Mouse (Mus musculus) hindbrain, embryonic 13.5 days (tissue): Measurements from ENCODE around the gene Gle1. TPM values are rescaled to one million over a fixed set of nuclear protein-coding genes. Genes with fewer than 3 reads are reported as not detected.
A peak's percentile ranks its signal among the peaks of the same experiment; 100 is the strongest.

ENCODE experiments used
- ATAC-seq: fragments of 200-750 bp; cut with Nextera tagmentation; 2 replicates; pipeline ENCODE4 v1.8.0; 2017; ENCODE audit warnings: moderate TSS enrichment; ENCODE audit not compliant: low FRiP score
- H3K27ac ChIP-seq: fragments of 300-500 bp; sonication (generic); 2 replicates; pipeline ENCODE4 v1.5.1; 2015; ENCODE audit warnings: inconsistent platforms, mild to moderate bottlenecking, moderate library complexity
- H3K27me3 ChIP-seq: fragments of 300-500 bp; sonication (generic); 2 replicates; pipeline ENCODE4 v1.6.1; 2015; ENCODE audit warnings: mild to moderate bottlenecking, inconsistent platforms
- H3K36me3 ChIP-seq: fragments of 300-500 bp; sonication (generic); 2 replicates; pipeline ENCODE4 v1.6.1; 2015; ENCODE audit warnings: mild to moderate bottlenecking, inconsistent platforms
- H3K4me1 ChIP-seq: fragments of 300-500 bp; sonication (generic); replicated peaks from 2 replicates; pipeline ENCODE4 v1.6.1; 2015; ENCODE audit warnings: inconsistent platforms
- H3K4me2 ChIP-seq: fragments of 300-500 bp; sonication (generic); 2 replicates; pipeline ENCODE4 v1.6.1; 2015; ENCODE audit warnings: inconsistent platforms, mild to moderate bottlenecking, moderate library complexity
- H3K4me3 ChIP-seq: fragments of 300-500 bp; sonication (generic); 2 replicates; pipeline ENCODE4 v1.5.1; 2015; ENCODE audit warnings: mild to moderate bottlenecking, inconsistent platforms
- H3K9ac ChIP-seq: fragments of 300-500 bp; sonication (generic); 2 replicates; pipeline ENCODE4 v1.6.1; 2015; ENCODE audit warnings: mild to moderate bottlenecking, inconsistent platforms
- H3K9me3 ChIP-seq: fragments of 300-500 bp; sonication (generic); 2 replicates; pipeline ENCODE4 v1.6.1; 2016; ENCODE audit warnings: inconsistent platforms
- WGBS: fragments of 180-500 bp; shearing (Covaris S2); methylation state at CpG from one replicate; pipeline ENCODE4 v1.1.7; 2015; 5-methylcytosine and 5-hydroxymethylcytosine counted together
- microRNA-seq: library from miRNA; unstranded; fragments of <30 nt; microRNA quantifications from one replicate; pipeline ENCODE4, GENCODE M21; 2016
- polyA plus RNA-seq: library from polyadenylated mRNA; unstranded; fragments of >200 nt; fragmentation: Nextera tagmentation; extraction: Ambion mirVana; gene quantifications from 2 replicates; pipeline ENCODE4 v1.2.1, GENCODE M21; 2015

Gle1 gene
- polyA plus RNA-seq, 1 experiment from 2014 or later, result 75.2 TPM

DNA sequence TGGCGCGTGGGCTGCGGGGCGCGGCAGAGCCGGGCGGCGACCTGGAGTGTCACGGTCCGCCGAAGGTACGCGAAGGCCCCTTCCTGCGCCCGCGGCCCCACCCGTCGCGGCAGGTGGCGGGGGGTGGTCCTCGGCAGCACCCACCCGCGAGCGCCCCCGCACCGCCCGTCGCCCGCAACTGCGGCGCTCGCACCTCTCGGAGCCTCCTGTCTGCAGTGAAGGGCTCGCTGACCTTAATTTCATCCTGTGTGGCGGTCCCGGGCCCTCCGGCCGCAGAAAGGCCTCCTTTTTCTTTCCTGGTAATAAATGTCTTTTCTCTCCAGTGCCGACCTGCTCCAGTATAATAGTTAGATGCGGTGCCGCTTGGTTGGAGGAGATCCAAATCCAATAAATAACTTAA lies 30.7 kb downstream of the Gle1 start:
- H3K4me3 ChIP-seq, result peak overlapping the region; percentile 91
- H3K27ac ChIP-seq, result peak overlapping the region; percentile 98
- peak; percentile 60 for ATAC-seq
- H3K9me3 ChIP-seq, result no peaks in the 10 kb centered on the region
- peaks cover 61% of the 10 kb centered on the region for H3K4me1 ChIP-seq
- H3K27me3 ChIP-seq, result no peaks in the 10 kb centered on the region
- H3K9ac ChIP-seq, result peak overlapping the region; percentile 99
- WGBS, result under 1% methylated on average over 40 of the region's 41 CpGs
- H3K4me2 ChIP-seq, result peak overlapping the region; percentile 76
- peaks cover 21% of the 10 kb centered on the region for H3K36me3 ChIP-seq

DNA sequence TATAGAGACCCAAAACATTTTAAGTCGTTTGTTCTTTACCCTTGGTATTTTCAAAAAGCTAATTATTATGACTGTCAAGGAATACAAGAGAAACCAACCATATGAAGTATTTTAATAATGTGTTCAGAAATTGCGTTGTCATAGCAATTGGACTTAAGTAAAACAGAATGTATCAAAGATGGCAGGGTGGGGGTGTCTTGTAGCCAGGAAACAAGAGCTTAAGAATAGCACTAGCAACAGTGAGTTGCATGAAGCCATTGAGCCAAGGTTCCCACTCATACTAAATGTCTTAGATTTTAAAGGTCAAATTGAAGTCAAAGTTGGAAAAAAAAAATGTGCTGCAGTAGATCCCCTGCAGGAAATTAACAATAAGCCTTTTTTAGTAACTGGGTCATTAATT lies 31.6 kb downstream of the Gle1 start:
- Histone ChIP-seq H3K9me3 (no peaks in the 10 kb centered on the region), H3K4me2 (peak overlapping the region; percentile 76), H3K4me1 (peaks cover 68% of the 10 kb centered on the region), H3K9ac (peak overlapping the region; percentile 99), H3K4me3 (peak overlapping the region; percentile 91), H3K27ac (0 out of 2 replicates have a peak overlapping the region, but pooled peaks have one; percentile 98), H3K27me3 (no peaks in the 10 kb centered on the region), H3K36me3 (peaks cover 21% of the 10 kb centered on the region)
- no peak for ATAC-seq
- WGBS, result 66% methylated on average over 2 of the region's 2 CpGs

DNA sequence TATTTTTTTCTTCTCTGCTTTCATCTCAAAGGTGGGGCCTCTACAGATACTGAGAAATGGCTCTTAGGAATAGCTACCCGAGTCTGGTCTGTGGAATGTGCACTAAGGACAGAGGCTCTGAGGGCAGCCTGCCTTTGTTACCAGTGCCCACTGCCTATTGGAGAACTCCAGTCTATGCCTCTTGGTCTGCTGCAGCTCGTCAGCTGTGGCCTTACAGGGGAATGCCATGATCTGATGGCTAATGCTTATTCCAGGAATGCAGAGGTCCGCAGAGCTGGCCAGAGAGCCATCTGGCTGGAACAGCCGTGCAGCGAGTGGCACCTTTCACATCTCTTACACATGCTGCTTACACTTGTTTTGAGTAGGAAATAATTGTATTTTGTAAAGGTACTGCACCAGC lies 32.5 kb downstream of the Gle1 start:
- Histone ChIP-seq H3K27me3 (no peaks in the 10 kb centered on the region), H3K4me1 (peaks cover 75% of the 10 kb centered on the region), H3K4me3 (peak overlapping the region; percentile 91), H3K4me2 (peak overlapping the region; percentile 76), H3K9ac (peak overlapping the region; percentile 99), H3K27ac (peak overlapping the region; percentile 40; the same call in 1 of the 2 replicates), H3K36me3 (peaks cover 21% of the 10 kb centered on the region), H3K9me3 (no peaks in the 10 kb centered on the region)
- ATAC-seq, result no peak
- 49% methylated on average over 5 of the region's 5 CpGs for WGBS

DNA sequence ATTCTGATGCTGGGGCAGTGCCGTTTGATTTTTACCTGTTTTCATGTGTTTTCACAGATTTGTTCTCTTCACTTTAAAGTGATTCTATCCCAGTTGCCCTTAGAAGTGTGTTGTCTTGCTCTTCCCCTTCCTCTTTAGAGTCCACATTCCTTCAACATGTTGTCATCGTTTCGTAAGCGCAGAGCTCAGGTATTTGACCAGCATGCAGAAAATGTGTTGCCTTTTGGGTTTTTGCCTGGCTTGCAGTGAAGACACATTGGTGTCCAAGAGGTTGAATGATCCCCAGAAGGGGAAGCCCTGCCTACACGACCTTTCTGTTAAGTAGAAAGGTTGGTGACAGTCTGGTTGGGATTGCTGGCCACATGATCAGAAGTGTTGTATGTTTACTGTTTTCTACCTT lies 33.4 kb downstream of the Gle1 start:
- WGBS, result 80% methylated on average over 5 of the region's 5 CpGs
- no peaks in the 10 kb centered on the region for H3K9me3 ChIP-seq
- H3K4me1 ChIP-seq, result peaks cover 75% of the 10 kb centered on the region
- H3K9ac ChIP-seq, result peak overlapping the region; percentile 46; the same call in 1 of the 2 replicates
- H3K36me3 ChIP-seq, result peaks cover 21% of the 10 kb centered on the region
- peak overlapping the region; percentile 76 for H3K4me2 ChIP-seq
- no peaks in the 10 kb centered on the region for H3K27me3 ChIP-seq
- no peak for ATAC-seq
- no peak overlapping the region for H3K27ac ChIP-seq
- peak overlapping the region; percentile 14; the same call in 1 of the 2 replicates for H3K4me3 ChIP-seq

DNA sequence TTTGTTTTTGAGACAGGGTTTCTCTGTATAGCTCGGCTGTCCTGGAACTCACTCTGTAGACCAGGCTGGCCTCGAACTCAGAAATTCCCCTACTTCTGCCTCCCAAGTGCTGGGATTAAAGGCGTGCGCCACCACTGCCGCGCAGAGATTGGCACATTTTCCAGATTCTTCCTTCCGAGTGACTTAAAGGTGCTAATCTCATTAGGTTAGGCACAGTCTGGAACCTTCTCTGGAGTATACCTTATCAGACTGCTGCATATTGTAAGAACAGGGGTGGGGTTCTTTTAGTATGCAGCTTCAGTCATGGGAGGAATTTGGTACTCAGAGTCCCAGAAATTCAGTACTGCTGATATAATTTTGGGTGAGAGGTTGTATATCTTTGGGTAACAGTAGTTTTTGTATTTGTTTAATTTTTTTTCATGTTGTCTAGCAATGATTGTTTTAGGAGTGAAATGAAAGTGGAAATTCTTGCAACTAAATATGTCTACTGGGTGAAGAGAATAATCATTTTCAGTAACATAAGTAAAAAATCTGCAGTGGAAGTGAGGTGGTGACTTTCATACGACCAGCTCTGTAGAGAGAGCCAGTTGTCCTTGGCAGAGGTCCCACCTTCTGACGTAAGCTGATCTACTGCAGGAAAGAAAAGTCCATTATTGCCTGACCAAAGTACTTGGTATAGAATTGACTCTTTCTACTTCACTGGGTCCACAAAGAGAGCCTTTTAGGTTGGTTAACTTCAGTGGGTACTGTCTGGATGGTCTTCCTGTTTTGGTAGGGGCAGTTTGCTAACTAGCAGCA lies 36.8 kb downstream of the Gle1 start:
- Histone ChIP-seq H3K36me3 (peaks cover 32% of the 10 kb centered on the region), H3K4me3 (no peak overlapping the region), H3K27ac (peak overlapping the region; percentile 44; the same call in 1 of the 2 replicates), H3K4me2 (no peak overlapping the region), H3K27me3 (no peaks in the 10 kb centered on the region), H3K9ac (no peak overlapping the region), H3K9me3 (no peaks in the 10 kb centered on the region), H3K4me1 (peaks cover 70% of the 10 kb centered on the region)
- WGBS, result 81% methylated on average over 9 of the region's 9 CpGs
- ATAC-seq, result no peak

DNA sequence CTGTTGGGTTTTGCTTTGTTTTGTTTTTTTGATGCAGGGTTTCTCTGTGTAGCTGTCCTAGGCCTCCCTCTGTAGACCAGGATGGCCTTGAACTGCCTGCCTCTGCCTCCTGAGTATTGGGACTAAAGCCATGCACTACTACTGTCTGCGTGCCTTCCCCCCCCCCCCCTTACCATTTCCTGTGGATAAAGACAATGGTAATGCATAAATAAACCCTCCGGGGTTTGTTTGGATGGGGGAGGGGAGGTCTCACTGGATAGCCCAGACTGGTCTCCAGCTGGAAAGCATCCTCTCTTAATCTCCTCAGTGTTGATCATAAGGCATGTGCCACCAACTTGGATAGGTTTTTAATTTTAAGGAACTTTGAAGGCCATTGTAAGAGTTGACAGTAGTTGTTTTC lies 38.3 kb downstream of the Gle1 start:
- ATAC-seq, result no peak
- peaks cover 55% of the 10 kb centered on the region for H3K4me1 ChIP-seq
- H3K4me3 ChIP-seq, result no peak overlapping the region
- H3K27ac ChIP-seq, result no peak overlapping the region
- no peaks in the 10 kb centered on the region for H3K27me3 ChIP-seq
- no peaks in the 10 kb centered on the region for H3K9me3 ChIP-seq
- no peak overlapping the region for H3K9ac ChIP-seq
- no peak overlapping the region for H3K4me2 ChIP-seq
- peaks cover 29% of the 10 kb centered on the region for H3K36me3 ChIP-seq
- WGBS, result 6% methylated on average over 2 of the region's 2 CpGs

DNA sequence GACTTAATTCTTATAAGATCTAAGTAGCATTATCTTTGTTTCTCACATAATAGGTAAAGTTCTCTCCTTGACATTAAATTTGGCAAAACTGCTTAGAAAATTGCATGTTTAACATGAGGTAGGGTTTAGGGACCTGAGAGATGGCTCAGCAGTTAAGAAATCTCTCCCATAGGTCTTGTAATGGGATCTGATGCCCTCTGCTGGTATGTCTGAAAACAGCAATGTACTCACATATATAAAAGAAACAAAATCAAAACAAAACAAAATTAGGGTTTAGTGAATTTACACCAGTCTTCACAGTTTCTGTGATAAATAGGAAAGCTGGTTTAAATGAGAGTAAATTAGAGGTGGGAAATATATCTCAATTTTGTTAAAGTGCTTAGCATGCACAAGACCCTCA lies 42.1 kb downstream of the Gle1 start:
- no peak overlapping the region for H3K4me2 ChIP-seq

DNA sequence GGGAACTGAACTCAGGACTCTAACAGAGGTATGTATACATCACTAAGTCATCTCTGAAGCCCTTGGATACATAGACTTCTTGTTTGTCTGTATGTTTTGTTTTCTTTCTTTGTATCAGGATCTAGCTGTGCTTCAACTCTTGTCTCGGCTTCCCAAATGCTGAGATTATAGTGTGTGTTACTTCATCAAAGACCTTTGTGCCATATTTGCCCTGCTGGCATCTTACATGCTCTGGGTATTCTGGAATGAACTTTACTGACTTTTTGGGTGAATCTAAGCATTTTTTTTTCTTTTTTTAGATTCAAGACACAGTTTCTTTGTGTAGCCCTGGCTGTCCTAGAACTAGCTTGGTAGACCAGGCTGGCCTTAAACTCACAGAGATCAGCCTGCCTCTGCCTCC lies 45.4 kb downstream of the Gle1 start:
- H3K9ac ChIP-seq, result no peak overlapping the region
- no peak overlapping the region for H3K4me2 ChIP-seq
- H3K4me3 ChIP-seq, result no peak overlapping the region
- no peak for ATAC-seq
- peaks cover 4% of the 10 kb centered on the region; the same call in 1 of the 2 replicates for H3K4me1 ChIP-seq
- no peaks in the 10 kb centered on the region for H3K27me3 ChIP-seq
- H3K9me3 ChIP-seq, result no peaks in the 10 kb centered on the region
- H3K36me3 ChIP-seq, result peaks cover 81% of the 10 kb centered on the region
- no peak overlapping the region for H3K27ac ChIP-seq
- 100% methylated on average over 1 of the region's 1 CpGs for WGBS

More for the DNA sequence above, 42.1 kb downstream of the Gle1 start:
- H3K4me1 ChIP-seq, result peaks cover 26% of the 10 kb centered on the region
- H3K36me3 ChIP-seq, result peaks cover 51% of the 10 kb centered on the region
- no peak for ATAC-seq
- no peak overlapping the region for H3K9ac ChIP-seq
- no peaks in the 10 kb centered on the region for H3K9me3 ChIP-seq
- no peak overlapping the region for H3K4me3 ChIP-seq
- no peaks in the 10 kb centered on the region for H3K27me3 ChIP-seq
- H3K27ac ChIP-seq, result no peak overlapping the region

DNA sequence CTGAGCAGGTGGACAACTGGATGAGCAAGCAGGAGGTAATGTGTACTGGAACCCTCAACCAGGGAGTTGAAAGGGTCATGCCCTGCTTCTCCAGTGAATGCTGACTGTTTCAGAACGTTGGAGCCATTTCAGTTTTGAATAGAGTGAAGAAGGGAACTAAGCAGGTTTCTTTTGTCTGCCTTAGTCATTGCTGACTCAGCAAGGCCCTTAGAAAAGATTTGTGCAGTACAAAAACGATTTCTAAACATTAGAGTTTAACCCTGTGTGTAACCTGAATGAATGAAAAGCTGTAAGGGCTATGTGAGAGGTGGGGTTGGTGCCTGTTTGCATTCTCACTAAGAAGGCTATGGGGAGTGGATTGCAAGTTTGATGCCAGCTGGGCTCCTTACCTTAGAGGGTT lies 56.7 kb downstream of the Gle1 start:
- ATAC-seq, result no peak
- Histone ChIP-seq H3K4me1 (no peaks in the 10 kb centered on the region), H3K4me3 (no peak overlapping the region), H3K27me3 (no peaks in the 10 kb centered on the region), H3K9me3 (no peaks in the 10 kb centered on the region), H3K4me2 (no peak overlapping the region), H3K9ac (no peak overlapping the region), H3K36me3 (peaks cover 100% of the 10 kb centered on the region), H3K27ac (no peak overlapping the region)
- WGBS, result 56% methylated on average over 2 of the region's 2 CpGs

DNA sequence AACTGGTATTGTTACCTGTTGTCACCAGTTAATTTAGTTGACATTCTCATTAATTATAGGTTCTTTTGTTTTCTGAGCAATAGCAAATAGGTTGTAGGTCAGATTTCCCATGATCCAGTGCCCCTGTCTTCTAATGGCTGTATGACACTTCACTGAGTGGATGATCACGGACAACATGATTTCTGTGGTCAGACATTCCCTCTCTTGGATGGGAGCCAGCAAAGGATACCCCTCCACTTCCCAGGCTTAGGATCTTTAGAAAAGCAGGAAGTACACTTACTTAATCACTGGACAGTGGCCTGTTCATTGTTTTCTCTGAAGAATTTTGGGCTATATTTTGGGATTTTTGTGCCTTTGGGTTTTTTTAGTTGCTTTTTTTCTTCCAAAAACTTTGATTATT lies 73.9 kb downstream of the Gle1 start:
- WGBS, result 74% methylated on average over 1 of the region's 1 CpGs
- no peak overlapping the region for H3K4me2 ChIP-seq
- no peaks in the 10 kb centered on the region for H3K9me3 ChIP-seq
- no peaks in the 10 kb centered on the region for H3K4me1 ChIP-seq
- no peaks in the 10 kb centered on the region for H3K27me3 ChIP-seq
- H3K9ac ChIP-seq, result no peak overlapping the region
- ATAC-seq, result no peak
- no peak overlapping the region for H3K4me3 ChIP-seq
- H3K36me3 ChIP-seq, result peaks cover 98% of the 10 kb centered on the region
- no peak overlapping the region for H3K27ac ChIP-seq

Small RNAs within 50 kb of the gene (microRNA-seq; reads per million reads assigned to microRNA genes)
- 1.2 reads per million for gene Mir6997

Other genes with a start within 250 kb of the Gle1 start
- not detected in 2 replicates for gene Gm13420, start 183.7 kb upstream of the Gle1 start, polyA plus RNA-seq
- gene Gm13547, start 176.1 kb upstream of the Gle1 start, polyA plus RNA-seq, result not detected in 2 replicates
- 33.4 and 34.5 TPM in 2 replicates for gene Coq4, start 147.9 kb upstream of the Gle1 start, polyA plus RNA-seq
- gene Trub2, start 146.9 kb upstream of the Gle1 start, polyA plus RNA-seq, result 40.0 and 43.0 TPM in 2 replicates
- 32.6 and 33.4 TPM in 2 replicates for gene Slc27a4, start 132.8 kb upstream of the Gle1 start, polyA plus RNA-seq
- gene Urm1, start 115.4 kb upstream of the Gle1 start, polyA plus RNA-seq, result 23.5 and 26.8 TPM in 2 replicates
- 23.8 and 24.9 TPM in 2 replicates for gene Cercam, start 66.3 kb upstream of the Gle1 start, polyA plus RNA-seq
- gene Odf2, start 46.2 kb upstream of the Gle1 start, polyA plus RNA-seq, result 70.3 and 78.3 TPM in 2 replicates
- gene Sptan1, start 30.1 kb downstream of the Gle1 start, polyA plus RNA-seq, result 192 and 203 TPM in 2 replicates
- 64.2 and 67.0 TPM in 2 replicates for gene Wdr34, start 113.5 kb downstream of the Gle1 start, polyA plus RNA-seq
- gene Set, start 122.0 kb downstream of the Gle1 start, polyA plus RNA-seq, result 400 TPM in 2 replicates
- 1.9 and 2.3 TPM in 2 replicates for gene Pkn3, start 142.3 kb downstream of the Gle1 start, polyA plus RNA-seq
- 24.2 TPM in 2 replicates for gene Zdhhc12, start 158.2 kb downstream of the Gle1 start, polyA plus RNA-seq
- 14.1 and 15.2 TPM in 2 replicates for gene Zer1, start 189.2 kb downstream of the Gle1 start, polyA plus RNA-seq
- 11.9 and 14.6 TPM in 2 replicates for gene Tbc1d13, start 198.3 kb downstream of the Gle1 start, polyA plus RNA-seq
- gene Endog, start 236.1 kb downstream of the Gle1 start, polyA plus RNA-seq, result 14.3 and 19.3 TPM in 2 replicates
- gene Spout1, start 243.0 kb downstream of the Gle1 start, polyA plus RNA-seq, result 58.1 and 58.4 TPM in 2 replicates